Mouse (Mus musculus): ENCODE results near the gene Paf1.

DNA sequence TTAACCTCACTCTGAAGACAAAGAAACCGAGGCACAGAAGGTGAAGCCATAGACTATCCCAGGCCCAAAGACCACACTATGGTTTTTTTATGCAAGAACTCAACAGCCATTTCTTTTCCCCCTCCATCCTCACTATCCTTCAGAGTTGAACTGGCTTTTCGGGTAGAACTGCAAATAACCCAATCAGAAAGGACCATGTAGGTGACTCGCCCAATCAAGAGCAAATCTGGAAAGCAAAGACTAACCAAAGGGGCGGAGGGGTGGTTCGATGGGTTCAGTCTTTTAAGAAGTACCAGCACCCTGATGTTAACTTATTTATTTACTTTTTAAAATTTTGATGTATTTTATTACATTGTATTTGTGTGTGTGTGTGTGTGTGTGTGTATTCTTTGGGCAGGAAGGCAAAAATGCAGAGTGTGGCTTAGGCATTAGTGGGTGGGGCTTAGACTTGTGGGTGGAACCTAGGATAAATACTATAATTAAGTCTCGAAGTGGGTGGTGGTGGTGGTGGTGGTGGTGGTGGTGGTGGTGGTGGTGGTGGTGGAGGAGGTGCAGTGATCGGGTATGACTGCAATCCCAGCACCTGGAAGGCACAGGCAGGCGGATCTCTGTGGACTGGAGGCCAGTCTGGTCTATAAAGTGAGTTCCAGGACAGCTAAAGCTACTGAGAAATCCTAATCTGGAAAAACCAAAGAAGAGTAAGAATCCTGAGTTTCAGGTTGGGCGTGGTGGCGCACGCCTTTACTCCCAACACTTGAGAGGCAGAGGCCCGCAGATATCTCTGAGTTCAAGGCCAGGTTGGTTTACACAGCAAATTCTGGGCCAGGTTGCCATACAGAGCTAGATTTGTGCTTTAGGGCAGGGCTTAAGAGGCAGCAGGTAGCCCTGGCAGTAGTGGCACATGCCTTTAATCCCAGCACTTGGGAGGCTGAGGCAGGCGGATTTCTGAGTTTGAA is 55.4 kb downstream of the Paf1 start:
- TF ChIP-seq CTCF (conservative IDR thresholded peaks at IDR 0.05; ENCODE audit: low read length), result no peak
- no peak for TF ChIP-seq NANOG (IDR thresholded peaks at IDR 0.05; ENCODE audit: borderline replicate concordance, low read length)
- TF ChIP-seq POU5F1 (IDR thresholded peaks at IDR 0.05; ENCODE audit: borderline replicate concordance, low read length), result no peak
